Mouse (Mus musculus): ENCODE measurements around the gene Stk32c.

Stk32c gene

DNA sequence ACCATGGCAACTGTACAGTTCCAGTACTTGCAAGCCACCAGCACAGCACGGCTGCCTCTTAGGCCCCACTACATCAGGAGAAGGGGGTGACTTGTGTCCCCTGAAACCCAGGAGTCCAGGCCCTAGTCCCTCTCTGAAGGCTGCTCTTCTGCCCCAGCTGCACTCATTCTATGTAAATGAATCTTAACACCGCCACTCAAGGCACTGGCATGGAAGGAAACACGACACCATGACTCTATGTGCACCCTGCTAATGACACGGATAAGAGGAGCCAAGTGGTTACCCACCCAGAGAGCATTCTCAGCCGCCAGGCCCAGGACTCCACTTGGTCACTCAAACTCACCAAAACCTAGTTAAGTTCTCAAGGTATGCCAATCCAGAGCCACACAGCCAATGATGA, 27.1 kb downstream of the Stk32c start:
- no peaks in the 10 kb centered on the region for H3K36me3 ChIP-seq (ENCODE audit: insufficient read depth, low read length)
- H3K4me3 ChIP-seq (replicated peaks; ENCODE audit: low read length): no peak overlapping the region
- TF ChIP-seq NANOG (IDR thresholded peaks at IDR 0.05; ENCODE audit: borderline replicate concordance, low read length) (no peak), POU5F1 (IDR thresholded peaks at IDR 0.05; ENCODE audit: borderline replicate concordance, low read length) (no peak), CTCF (conservative IDR thresholded peaks at IDR 0.05; ENCODE audit: low read length) (no peak)
- peaks cover 58% of the 10 kb centered on the region for H3K27me3 ChIP-seq (ENCODE audit: insufficient read depth, low read length)
- peaks cover 16% of the 10 kb centered on the region for H3K9me3 ChIP-seq (ENCODE audit: low read length)
- peaks cover 8% of the 10 kb centered on the region for H3K4me1 ChIP-seq (replicated peaks; ENCODE audit: low read depth, low read length)

DNA sequence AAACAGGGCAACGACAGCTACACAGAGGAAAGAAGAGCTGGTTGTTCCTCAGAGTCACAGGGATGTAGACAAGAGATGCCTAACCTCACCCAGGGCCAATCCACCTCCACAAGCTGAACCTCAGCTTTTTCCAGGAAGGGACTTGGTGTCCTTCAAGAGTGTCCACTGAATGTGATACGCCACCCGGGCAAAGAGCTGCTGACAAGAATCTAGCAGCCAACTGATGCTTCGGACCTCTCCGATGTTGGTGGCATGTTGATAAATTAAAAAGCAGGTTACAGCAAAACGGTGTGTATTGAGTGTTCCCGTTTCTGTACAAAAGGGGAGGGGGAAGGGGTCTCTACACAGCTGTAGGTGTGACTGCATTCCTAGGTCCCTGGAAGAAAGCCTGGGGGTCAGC, 28.3 kb downstream of the Stk32c start:
- peaks cover 47% of the 10 kb centered on the region for H3K27me3 ChIP-seq (ENCODE audit: insufficient read depth, low read length)
- TF ChIP-seq POU5F1 (IDR thresholded peaks at IDR 0.05; ENCODE audit: borderline replicate concordance, low read length) (no peak), CTCF (conservative IDR thresholded peaks at IDR 0.05; ENCODE audit: low read length) (no peak), NANOG (IDR thresholded peaks at IDR 0.05; ENCODE audit: borderline replicate concordance, low read length) (no peak)
- H3K4me3 ChIP-seq (replicated peaks; ENCODE audit: low read length): no peak overlapping the region
- peaks cover 8% of the 10 kb centered on the region for H3K4me1 ChIP-seq (replicated peaks; ENCODE audit: low read depth, low read length)
- no peaks in the 10 kb centered on the region for H3K36me3 ChIP-seq (ENCODE audit: insufficient read depth, low read length)
- peaks cover 8% of the 10 kb centered on the region for H3K9me3 ChIP-seq (ENCODE audit: low read length)

DNA sequence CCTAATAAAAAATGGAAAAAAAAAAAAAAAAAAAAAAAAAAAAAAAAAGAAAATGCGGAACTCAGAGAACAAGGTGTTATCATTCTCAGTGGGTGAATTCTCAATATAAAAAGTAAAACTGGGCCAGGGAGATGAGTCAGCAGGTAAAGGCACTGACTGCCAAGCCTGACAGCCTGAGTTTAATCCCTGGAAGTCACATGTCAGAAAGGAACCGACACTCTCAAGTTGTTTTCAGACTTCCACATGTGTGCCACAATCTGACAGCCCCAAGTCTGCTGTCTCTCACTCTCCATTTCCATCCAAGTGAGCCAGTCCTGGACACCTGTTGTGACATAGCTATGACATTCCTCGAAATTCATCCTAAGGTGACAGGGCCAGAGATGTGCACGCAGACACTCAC, 28.7 kb downstream of the Stk32c start:
- no peaks in the 10 kb centered on the region for H3K36me3 ChIP-seq (ENCODE audit: insufficient read depth, low read length)
- H3K4me1 ChIP-seq (replicated peaks; ENCODE audit: low read depth, low read length): peaks cover 8% of the 10 kb centered on the region
- no peak overlapping the region for H3K4me3 ChIP-seq (replicated peaks; ENCODE audit: low read length)
- TF ChIP-seq CTCF (conservative IDR thresholded peaks at IDR 0.05; ENCODE audit: low read length) (no peak), NANOG (IDR thresholded peaks at IDR 0.05; ENCODE audit: borderline replicate concordance, low read length) (no peak), POU5F1 (IDR thresholded peaks at IDR 0.05; ENCODE audit: borderline replicate concordance, low read length) (no peak)
- peaks cover 8% of the 10 kb centered on the region for H3K9me3 ChIP-seq (ENCODE audit: low read length)
- peaks cover 47% of the 10 kb centered on the region for H3K27me3 ChIP-seq (ENCODE audit: insufficient read depth, low read length)

DNA sequence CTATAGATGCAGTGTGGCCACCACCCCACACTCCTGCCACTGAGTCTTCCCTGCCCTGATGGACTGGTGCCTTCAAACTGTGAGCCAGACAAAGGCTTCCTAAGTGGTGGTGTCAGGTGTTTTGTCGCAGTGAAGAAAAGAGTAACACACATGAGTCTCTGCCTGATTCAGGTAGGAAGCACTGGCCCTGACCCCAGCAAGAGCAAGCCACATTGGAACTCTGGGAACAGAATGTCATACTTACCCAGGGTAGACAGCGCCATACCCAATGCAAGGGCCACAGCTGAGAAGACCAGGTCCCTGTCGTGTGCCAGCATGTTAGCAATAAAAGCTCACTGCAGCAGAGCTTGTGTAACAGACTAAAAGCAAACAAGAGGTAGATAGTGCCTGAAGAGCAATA, 33.0 kb downstream of the Stk32c start:
- no peak for TF ChIP-seq NANOG (IDR thresholded peaks at IDR 0.05; ENCODE audit: borderline replicate concordance, low read length)
- TF ChIP-seq CTCF (conservative IDR thresholded peaks at IDR 0.05; ENCODE audit: low read length): no peak

DNA sequence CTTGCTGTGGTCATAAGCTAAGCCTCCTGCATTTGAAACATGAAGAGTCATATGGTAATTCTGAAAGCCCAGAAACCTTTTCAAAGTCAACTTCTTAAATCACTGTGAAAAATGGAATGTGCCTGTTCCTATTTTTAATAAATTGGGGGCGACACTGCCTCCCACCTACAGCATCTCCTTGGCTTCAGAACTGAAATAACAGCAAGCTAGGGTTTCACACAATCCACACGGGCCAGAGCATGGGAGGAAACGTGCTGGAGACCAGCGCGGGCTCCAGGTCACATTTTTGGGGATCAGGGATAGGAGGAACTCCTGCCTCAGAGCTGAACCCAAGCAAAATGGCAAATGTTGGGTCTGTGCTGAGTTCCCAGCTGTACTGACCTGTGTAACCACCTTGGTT, 33.8 kb downstream of the Stk32c start:
- no peaks in the 10 kb centered on the region for H3K4me1 ChIP-seq (replicated peaks; ENCODE audit: low read depth, low read length)
- no peaks in the 10 kb centered on the region for H3K36me3 ChIP-seq (ENCODE audit: insufficient read depth, low read length)
- H3K4me3 ChIP-seq (replicated peaks; ENCODE audit: low read length): no peak overlapping the region
- H3K27me3 ChIP-seq (ENCODE audit: insufficient read depth, low read length): peaks cover 6% of the 10 kb centered on the region
- H3K9me3 ChIP-seq (ENCODE audit: low read length): 0 out of 2 replicates have a peak, but pooled peaks cover under 1% of the 10 kb centered on the region
- TF ChIP-seq NANOG (IDR thresholded peaks at IDR 0.05; ENCODE audit: borderline replicate concordance, low read length) (no peak), POU5F1 (IDR thresholded peaks at IDR 0.05; ENCODE audit: borderline replicate concordance, low read length) (no peak), CTCF (conservative IDR thresholded peaks at IDR 0.05; ENCODE audit: low read length) (no peak)

More for the DNA sequence above, 33.0 kb downstream of the Stk32c start:
- H3K4me1 ChIP-seq (replicated peaks; ENCODE audit: low read depth, low read length): no peaks in the 10 kb centered on the region
- H3K27me3 ChIP-seq (ENCODE audit: insufficient read depth, low read length): peaks cover 11% of the 10 kb centered on the region; the same call in 1 of the 2 replicates
- no peak overlapping the region for H3K4me3 ChIP-seq (replicated peaks; ENCODE audit: low read length)
- H3K9me3 ChIP-seq (ENCODE audit: low read length): 0 out of 2 replicates have a peak, but pooled peaks cover 4% of the 10 kb centered on the region
- no peaks in the 10 kb centered on the region for H3K36me3 ChIP-seq (ENCODE audit: insufficient read depth, low read length)

DNA sequence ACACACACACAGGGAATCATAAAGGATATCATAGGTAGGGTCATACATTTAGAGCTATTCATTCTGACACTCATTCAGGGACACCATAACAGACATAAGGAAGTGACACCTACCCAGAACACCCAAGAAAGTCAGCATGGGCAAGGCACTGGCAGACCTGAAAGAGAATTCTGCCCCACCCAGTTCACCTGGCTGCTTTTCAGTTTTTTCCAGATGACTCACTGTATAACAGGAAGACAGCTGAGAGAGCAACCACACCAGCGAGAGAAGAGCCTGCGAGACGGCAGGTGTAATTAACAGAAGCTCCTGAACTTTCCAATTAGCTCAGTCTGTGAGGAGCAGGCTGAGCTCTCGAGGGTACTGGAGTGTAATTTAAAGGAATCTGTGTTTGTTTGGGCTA, 44.0 kb downstream of the Stk32c start:
- H3K4me1 ChIP-seq (replicated peaks; ENCODE audit: low read depth, low read length): no peaks in the 10 kb centered on the region
- no peak overlapping the region for H3K4me3 ChIP-seq (replicated peaks; ENCODE audit: low read length)
- no peaks in the 10 kb centered on the region for H3K36me3 ChIP-seq (ENCODE audit: insufficient read depth, low read length)
- H3K9me3 ChIP-seq (ENCODE audit: low read length): no peaks in the 10 kb centered on the region
- H3K27me3 ChIP-seq (ENCODE audit: insufficient read depth, low read length): peaks cover 4% of the 10 kb centered on the region; the same call in 1 of the 2 replicates
- TF ChIP-seq NANOG (IDR thresholded peaks at IDR 0.05; ENCODE audit: borderline replicate concordance, low read length): no peak
- no peak for TF ChIP-seq POU5F1 (IDR thresholded peaks at IDR 0.05; ENCODE audit: borderline replicate concordance, low read length)
- no peak for TF ChIP-seq CTCF (conservative IDR thresholded peaks at IDR 0.05; ENCODE audit: low read length)

DNA sequence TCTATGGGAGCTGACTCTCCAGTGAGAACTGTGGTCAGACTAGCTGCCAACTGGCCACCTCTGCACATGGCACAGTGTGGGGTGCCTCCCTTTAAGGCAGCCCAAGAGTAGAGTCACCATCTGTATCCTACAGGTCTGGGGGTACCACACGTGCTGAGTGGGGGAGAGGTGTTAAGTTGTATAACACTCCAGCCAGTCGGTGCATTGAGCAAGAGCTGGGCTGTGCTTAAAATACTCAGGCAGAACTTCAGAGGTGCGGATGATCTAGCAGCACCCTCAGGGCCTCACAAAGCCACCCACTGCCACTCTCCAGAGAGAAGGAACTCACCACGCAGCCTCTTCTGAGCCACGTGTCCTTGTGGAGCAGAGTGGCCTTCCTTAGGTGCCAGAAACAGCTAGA, 48.7 kb downstream of the Stk32c start:
- Histone ChIP-seq H3K4me1 (replicated peaks; ENCODE audit: low read depth, low read length) (no peaks in the 10 kb centered on the region), H3K9me3 (ENCODE audit: low read length) (no peaks in the 10 kb centered on the region), H3K36me3 (ENCODE audit: insufficient read depth, low read length) (no peaks in the 10 kb centered on the region), H3K4me3 (replicated peaks; ENCODE audit: low read length) (no peak overlapping the region), H3K27me3 (ENCODE audit: insufficient read depth, low read length) (peaks cover 3% of the 10 kb centered on the region; the same call in 1 of the 2 replicates)
- TF ChIP-seq POU5F1 (IDR thresholded peaks at IDR 0.05; ENCODE audit: borderline replicate concordance, low read length) (no peak), CTCF (conservative IDR thresholded peaks at IDR 0.05; ENCODE audit: low read length) (no peak), NANOG (IDR thresholded peaks at IDR 0.05; ENCODE audit: borderline replicate concordance, low read length) (no peak)

DNA sequence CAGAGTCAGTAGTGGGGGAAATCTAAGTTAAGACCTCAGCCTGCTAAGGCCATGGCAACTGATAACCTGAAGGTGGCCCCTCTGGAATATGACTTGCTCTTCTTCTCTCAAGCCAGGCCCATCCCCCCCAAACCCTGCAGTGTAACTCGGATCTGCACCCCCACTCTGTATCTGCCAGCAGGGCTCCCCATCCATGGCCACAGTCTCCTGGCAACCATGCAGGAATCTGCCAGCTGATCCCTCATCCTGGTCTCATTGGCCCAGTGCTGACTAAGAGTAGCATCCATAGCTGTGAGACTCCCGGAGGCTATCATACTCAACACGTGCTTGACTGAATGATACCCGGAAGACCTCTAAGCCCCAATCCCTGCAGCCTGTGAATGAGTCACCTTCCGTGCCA, 54.2 kb downstream of the Stk32c start:
- no peak for TF ChIP-seq NANOG (IDR thresholded peaks at IDR 0.05; ENCODE audit: borderline replicate concordance, low read length)
- no peak for TF ChIP-seq POU5F1 (IDR thresholded peaks at IDR 0.05; ENCODE audit: borderline replicate concordance, low read length)
- TF ChIP-seq CTCF (conservative IDR thresholded peaks at IDR 0.05; ENCODE audit: low read length): no peak
- no peaks in the 10 kb centered on the region for H3K36me3 ChIP-seq (ENCODE audit: insufficient read depth, low read length)
- peaks cover 10% of the 10 kb centered on the region for H3K27me3 ChIP-seq (ENCODE audit: insufficient read depth, low read length)
- H3K4me1 ChIP-seq (replicated peaks; ENCODE audit: low read depth, low read length): peaks cover 6% of the 10 kb centered on the region
- H3K9me3 ChIP-seq (ENCODE audit: low read length): no peaks in the 10 kb centered on the region
- no peak overlapping the region for H3K4me3 ChIP-seq (replicated peaks; ENCODE audit: low read length)

DNA sequence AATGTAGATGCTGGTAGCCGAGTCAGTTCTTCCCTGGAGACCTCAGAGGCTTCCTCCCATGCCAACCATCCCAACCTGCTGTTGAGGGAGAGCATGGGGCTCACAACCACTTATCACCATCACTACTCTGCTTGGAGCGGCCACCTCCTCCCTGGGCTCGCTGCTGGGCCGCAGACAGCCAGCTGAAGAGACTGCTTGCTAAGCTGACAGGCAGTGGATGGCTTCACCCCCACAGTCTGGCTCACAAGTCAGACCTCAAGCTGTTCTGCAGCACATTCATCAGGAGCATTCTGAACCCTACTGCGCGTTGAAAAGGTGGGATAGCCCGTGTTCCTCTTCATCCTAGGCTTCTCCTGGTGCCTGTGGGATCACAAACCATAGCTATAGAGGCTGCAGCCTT, 54.6 kb downstream of the Stk32c start:
- Histone ChIP-seq H3K4me1 (replicated peaks; ENCODE audit: low read depth, low read length) (peaks cover 6% of the 10 kb centered on the region), H3K9me3 (ENCODE audit: low read length) (no peaks in the 10 kb centered on the region), H3K27me3 (ENCODE audit: insufficient read depth, low read length) (peaks cover 10% of the 10 kb centered on the region), H3K36me3 (ENCODE audit: insufficient read depth, low read length) (no peaks in the 10 kb centered on the region), H3K4me3 (replicated peaks; ENCODE audit: low read length) (no peak overlapping the region)
- TF ChIP-seq POU5F1 (IDR thresholded peaks at IDR 0.05; ENCODE audit: borderline replicate concordance, low read length) (no peak), NANOG (IDR thresholded peaks at IDR 0.05; ENCODE audit: borderline replicate concordance, low read length) (no peak), CTCF (conservative IDR thresholded peaks at IDR 0.05; ENCODE audit: low read length) (no peak)
